Mouse (Mus musculus): ENCODE measurements around the gene Chit1. TPM values are rescaled to one million over a fixed set of nuclear protein-coding genes. Genes with fewer than 3 reads are reported as not detected.

The Chit1 gene
- total and polyA plus RNA-seq, 3 experiments, result not detected

DNA sequence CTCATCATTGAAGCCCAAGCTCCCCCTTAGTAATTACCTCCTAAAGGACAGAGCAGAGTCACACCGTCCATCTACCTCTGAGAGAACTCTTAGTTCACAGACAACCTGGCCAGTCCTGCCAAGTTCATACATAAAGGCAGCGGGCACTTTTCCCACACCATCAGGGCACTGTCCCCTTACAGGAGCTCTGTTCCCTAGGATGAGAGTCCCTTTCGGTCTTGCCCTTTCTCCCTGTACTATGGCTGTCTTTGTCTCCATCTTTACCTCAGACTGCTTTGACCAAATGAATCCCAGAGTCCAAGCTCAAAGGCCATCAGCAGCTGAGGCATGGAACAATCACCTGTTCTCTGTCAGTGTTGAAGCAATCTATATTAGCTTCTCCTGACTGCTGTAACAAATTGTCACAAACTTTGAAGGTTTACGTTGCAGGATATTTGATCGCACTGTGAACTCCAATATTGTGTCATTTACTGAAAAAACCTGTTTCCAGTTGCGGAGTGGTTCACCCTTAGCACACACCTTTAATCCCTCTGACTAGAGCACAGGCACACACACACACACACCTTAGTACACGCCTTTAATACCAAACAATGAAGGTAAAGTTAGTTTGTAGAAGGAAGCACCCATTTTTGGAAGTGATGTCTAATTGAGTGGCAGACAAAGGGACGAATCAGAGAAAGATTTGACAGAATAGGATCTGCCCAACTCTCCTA is 58.1 kb downstream of the Chit1 start:
- no peak overlapping the region for H3K27ac ChIP-seq (ENCODE audit: control insufficient read depth, low read depth, low read length)
- H3K9me3 ChIP-seq (replicated peaks; ENCODE audit: insufficient read depth, low read length), result no peaks in the 10 kb centered on the region
- H3K9ac ChIP-seq (ENCODE audit: control insufficient read depth, low read depth, low read length, poor library complexity, severe bottlenecking), result no peak overlapping the region
- peaks cover 5 to 7% of the 10 kb centered on the region in 2 experiments for H3K27me3 ChIP-seq (ENCODE audit: control insufficient read depth in 1 of 2, insufficient read depth in 2 of 2, low read length in 2 of 2)
- DNase-seq (ENCODE audit: low read depth, low spot score), result no peak
- 0 out of 4 replicates have a peak, but pooled peaks cover 0 to 5% of the 10 kb centered on the region in 2 experiments for H3K4me1 ChIP-seq (ENCODE audit: control insufficient read depth in 1 of 2, insufficient read depth in 2 of 2, low read length in 2 of 2)
- TF ChIP-seq MAX (IDR thresholded peaks at IDR 0.05; ENCODE audit: low read length) (no peak), MAZ (IDR thresholded peaks at IDR 0.05; ENCODE audit: low read depth, low read length) (no peak)
- no peaks in the 10 kb centered on the region for H3K36me3 ChIP-seq (ENCODE audit: control insufficient read depth in 1 of 2, insufficient read depth in 2 of 2, low read length in 2 of 2)
- H3K79me2 ChIP-seq (ENCODE audit: control insufficient read depth, insufficient read depth, low read length, poor library complexity), result no peaks in the 10 kb centered on the region
- H3K4me3 ChIP-seq (ENCODE audit: control insufficient read depth in 1 of 2, insufficient read depth in 1 of 2, low read depth in 2 of 2, low read length in 2 of 2), result no peak overlapping the region

DNA sequence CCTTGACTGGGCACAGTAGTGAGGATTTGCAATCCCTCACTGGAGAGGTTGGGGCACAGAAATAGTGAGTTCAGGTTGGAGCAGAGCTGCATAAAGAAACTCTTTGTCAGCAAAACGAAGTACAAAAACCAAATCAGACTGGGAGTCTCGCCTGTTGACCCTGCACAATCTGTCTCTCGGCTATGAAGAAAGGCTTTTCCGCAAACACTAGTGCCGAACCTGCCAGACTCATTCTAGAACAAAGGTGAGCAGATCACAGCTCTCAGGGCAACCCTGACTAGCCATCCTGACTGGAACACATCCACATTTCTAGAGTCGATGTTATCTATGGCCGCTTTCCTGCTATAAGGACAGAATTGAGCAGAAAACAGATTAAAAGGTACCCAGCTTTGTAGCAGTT is 62.0 kb downstream of the Chit1 start:
- Histone ChIP-seq H3K4me3 (ENCODE audit: control insufficient read depth in 1 of 2, insufficient read depth in 1 of 2, low read depth in 2 of 2, low read length in 2 of 2) (no peak overlapping the region), H3K9me3 (replicated peaks; ENCODE audit: insufficient read depth, low read length) (no peaks in the 10 kb centered on the region), H3K4me1 (ENCODE audit: control insufficient read depth in 1 of 2, insufficient read depth in 2 of 2, low read length in 2 of 2) (0 out of 4 replicates have a peak, but pooled peaks cover 0 to 4% of the 10 kb centered on the region in 2 experiments), H3K79me2 (ENCODE audit: control insufficient read depth, insufficient read depth, low read length, poor library complexity) (no peaks in the 10 kb centered on the region), H3K27me3 (ENCODE audit: control insufficient read depth in 1 of 2, insufficient read depth in 2 of 2, low read length in 2 of 2) (peaks cover 2 to 8% of the 10 kb centered on the region in 2 experiments; a peak in 3 of 4 replicates), H3K27ac (ENCODE audit: control insufficient read depth, low read depth, low read length) (no peak overlapping the region), H3K36me3 (ENCODE audit: control insufficient read depth in 1 of 2, insufficient read depth in 2 of 2, low read length in 2 of 2) (no peaks in the 10 kb centered on the region), H3K9ac (ENCODE audit: control insufficient read depth, low read depth, low read length, poor library complexity, severe bottlenecking) (no peak overlapping the region)
- TF ChIP-seq E2F4 (IDR thresholded peaks at IDR 0.05; ENCODE audit: borderline replicate concordance, low read depth, low read length), result no peak
- TF ChIP-seq MYB (IDR thresholded peaks at IDR 0.05; ENCODE audit: low read depth, low read length), result no peak
- TF ChIP-seq SIN3A (IDR thresholded peaks at IDR 0.05; ENCODE audit: low read length), result no peak
- no peak for TF ChIP-seq MAZ (IDR thresholded peaks at IDR 0.05; ENCODE audit: low read depth, low read length)
- no peak for TF ChIP-seq USF2 (IDR thresholded peaks at IDR 0.05; ENCODE audit: borderline replicate concordance in 1 of 2, insufficient read depth in 1 of 2, low read depth in 1 of 2, low read length in 2 of 2)
- TF ChIP-seq MEF2A (IDR thresholded peaks at IDR 0.05; ENCODE audit: extremely low read depth, insufficient replicate concordance, low read depth, low read length, poor library complexity, severe bottlenecking), result no peak
- no peak for TF ChIP-seq SMC3 (IDR thresholded peaks at IDR 0.05; ENCODE audit: low read depth, low read length)
- no peak for TF ChIP-seq GATA1 (IDR thresholded peaks at IDR 0.05; ENCODE audit: low read depth, low read length)
- no peak for TF ChIP-seq ELF1 (IDR thresholded peaks at IDR 0.05; ENCODE audit: low read depth, low read length)
- TF ChIP-seq MAFK (IDR thresholded peaks at IDR 0.05; ENCODE audit: borderline replicate concordance, low read depth, low read length), result no peak
- no peak for DNase-seq (ENCODE audit: low read depth, low spot score)

DNA sequence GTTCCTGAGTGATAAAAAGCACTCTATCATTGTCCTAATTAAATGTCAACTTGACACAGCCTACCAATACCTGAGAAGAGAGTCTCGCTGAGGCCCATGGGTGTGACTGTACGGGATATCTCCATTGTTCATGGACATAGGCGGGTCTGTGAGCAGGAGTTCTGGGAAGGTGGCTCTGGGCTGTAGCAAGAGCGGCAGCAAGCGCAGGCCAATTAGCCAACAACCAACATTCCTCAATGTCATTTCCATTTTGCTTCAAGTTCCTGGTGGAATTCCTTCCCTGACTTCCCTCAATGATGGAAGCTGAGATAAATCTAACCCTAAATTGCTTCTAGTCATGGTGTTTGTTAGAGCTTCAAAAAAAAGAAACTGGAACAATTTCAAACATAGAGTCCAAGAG is 66.9 kb downstream of the Chit1 start:
- Histone ChIP-seq H3K4me3 (ENCODE audit: control insufficient read depth in 1 of 2, insufficient read depth in 1 of 2, low read depth in 2 of 2, low read length in 2 of 2) (no peak overlapping the region), H3K27me3 (ENCODE audit: control insufficient read depth in 1 of 2, insufficient read depth in 2 of 2, low read length in 2 of 2) (peaks cover 2 to 5% of the 10 kb centered on the region in 2 experiments), H3K4me1 (ENCODE audit: control insufficient read depth in 1 of 2, insufficient read depth in 2 of 2, low read length in 2 of 2) (no peaks in the 10 kb centered on the region), H3K79me2 (ENCODE audit: control insufficient read depth, insufficient read depth, low read length, poor library complexity) (no peaks in the 10 kb centered on the region), H3K36me3 (ENCODE audit: control insufficient read depth in 1 of 2, insufficient read depth in 2 of 2, low read length in 2 of 2) (no peaks in the 10 kb centered on the region), H3K9ac (ENCODE audit: control insufficient read depth, low read depth, low read length, poor library complexity, severe bottlenecking) (no peak overlapping the region), H3K27ac (ENCODE audit: control insufficient read depth, low read depth, low read length) (no peak overlapping the region), H3K9me3 (replicated peaks; ENCODE audit: insufficient read depth, low read length) (no peaks in the 10 kb centered on the region)
- DNase-seq (ENCODE audit: low read depth, low spot score), result no peak
- TF ChIP-seq ETS1 (IDR thresholded peaks at IDR 0.05; ENCODE audit: low read depth, low read length), result no peak
- TF ChIP-seq USF2 (IDR thresholded peaks at IDR 0.05; ENCODE audit: borderline replicate concordance in 1 of 2, insufficient read depth in 1 of 2, low read depth in 1 of 2, low read length in 2 of 2), result no peak
- no peak for TF ChIP-seq SMC3 (IDR thresholded peaks at IDR 0.05; ENCODE audit: low read depth, low read length)
- no peak for TF ChIP-seq EP300 (IDR thresholded peaks at IDR 0.05; ENCODE audit: low read depth in 1 of 2, low read length in 2 of 2)
- no peak for TF ChIP-seq MEF2A (IDR thresholded peaks at IDR 0.05; ENCODE audit: extremely low read depth, insufficient replicate concordance, low read depth, low read length, poor library complexity, severe bottlenecking)
- no peak for TF ChIP-seq BHLHE40 (IDR thresholded peaks at IDR 0.05; ENCODE audit: borderline replicate concordance, low read depth, low read length)
- TF ChIP-seq E2F4 (IDR thresholded peaks at IDR 0.05; ENCODE audit: borderline replicate concordance, low read depth, low read length), result no peak
- no peak for TF ChIP-seq MAX (IDR thresholded peaks at IDR 0.05; ENCODE audit: low read length)
- TF ChIP-seq KAT2A (conservative IDR thresholded peaks at IDR 0.05; ENCODE audit: low read depth, low read length), result no peak
- TF ChIP-seq NRF1 (IDR thresholded peaks at IDR 0.05; ENCODE audit: insufficient read depth, low read depth, low read length, poor library complexity, severe bottlenecking), result no peak
- TF ChIP-seq RAD21 (IDR thresholded peaks at IDR 0.05; ENCODE audit: low read depth, low read length), result no peak
- no peak for TF ChIP-seq GABPA (IDR thresholded peaks at IDR 0.05; ENCODE audit: low read depth, low read length)
- no peak for TF ChIP-seq ZKSCAN1 (IDR thresholded peaks at IDR 0.05; ENCODE audit: low read depth, low read length)
- no peak for TF ChIP-seq JUND (IDR thresholded peaks at IDR 0.05; ENCODE audit: low read depth, low read length)

Data from MEL (cell line).